Mouse (Mus musculus) liver, postnatal 0 days (tissue): ENCODE data around the gene Arl5c. TPM values are rescaled to one million over a fixed set of nuclear protein-coding genes. Genes with fewer than 3 reads are reported as not detected.

Experiments used
- ATAC-seq: fragments of 200-750 bp; cut with Nextera tagmentation; 2 replicates; pipeline ENCODE4 v1.8.0; 2017; ENCODE audit warnings: mild to moderate bottlenecking, moderate library complexity
- DNase-seq: peaks from one replicate; pipeline ENCODE4 v3.0.0-alpha.2; 2016
- H3K27ac ChIP-seq: fragments of 300-500 bp; sonication (generic); 2 replicates; pipeline ENCODE4 v1.5.1; 2014; ENCODE audit warnings: antibody characterized with exemption, moderate library complexity, mild to moderate bottlenecking, low read depth
- H3K27me3 ChIP-seq: fragments of 300-500 bp; sonication (generic); 2 replicates; pipeline ENCODE4 v1.6.1; 2014; ENCODE audit warnings: low read length, control low read depth, mixed read lengths; ENCODE audit not compliant: insufficient read depth
- H3K36me3 ChIP-seq: fragments of 300-500 bp; sonication (generic); replicated peaks from 2 replicates; pipeline ENCODE4 v1.6.1; 2014; ENCODE audit warnings: mild to moderate bottlenecking, control low read depth, low read length, moderate library complexity, mixed read lengths; ENCODE audit not compliant: insufficient read depth
- H3K4me1 ChIP-seq: fragments of 300-500 bp; sonication (generic); 2 replicates; pipeline ENCODE4 v1.6.1; 2014; ENCODE audit warnings: antibody characterized with exemption, mild to moderate bottlenecking, control low read depth; ENCODE audit not compliant: insufficient read depth
- H3K4me2 ChIP-seq: fragments of 300-500 bp; sonication (generic); 2 replicates; pipeline ENCODE4 v1.6.1; 2014; ENCODE audit warnings: low read depth, mild to moderate bottlenecking, low read length, moderate library complexity, mixed read lengths
- H3K4me3 ChIP-seq: fragments of 300-500 bp; sonication (generic); 2 replicates; pipeline ENCODE4 v1.5.1; 2014; ENCODE audit warnings: low read depth, low read length
- H3K9ac ChIP-seq: fragments of 300-500 bp; sonication (generic); replicated peaks from 2 replicates; pipeline ENCODE4 v1.6.1; 2014; ENCODE audit warnings: mild to moderate bottlenecking, moderate library complexity
- H3K9me3 ChIP-seq: fragments of 300-500 bp; sonication (generic); 2 replicates; pipeline ENCODE4 v1.6.1; 2016; ENCODE audit warnings: mild to moderate bottlenecking, control low read depth, low read length, mixed read lengths
- CTCF ChIP-seq: sonication (generic); IDR thresholded peaks from 2 replicates; pipeline ENCODE4 v1.5.1; 2016; ENCODE audit warnings: antibody characterized with exemption, low read depth
- EP300 ChIP-seq: IDR thresholded peaks from 2 replicates; pipeline ENCODE4 v1.6.1; 2016; ENCODE audit warnings: antibody characterized with exemption, low read depth, mild to moderate bottlenecking
- WGBS: fragments of 180-500 bp; shearing (Covaris S2); extraction: QIAGEN DNeasy Blood & Tissue Kit; methylation state at CpG from one replicate; pipeline ENCODE4 v1.1.7; 2014; ENCODE audit not compliant: insufficient replicate concordance; 5-methylcytosine and 5-hydroxymethylcytosine counted together
- polyA plus RNA-seq: library from polyadenylated mRNA; unstranded; fragments of >200 nt; fragmentation: Nextera tagmentation; extraction: Ambion mirVana; gene quantifications from 2 replicates; pipeline ENCODE4 v1.2.1, GENCODE M21; 2015

Arl5c gene
- polyA plus RNA-seq, 1 experiment from 2014 or later, result 10.0 TPM

DNA sequence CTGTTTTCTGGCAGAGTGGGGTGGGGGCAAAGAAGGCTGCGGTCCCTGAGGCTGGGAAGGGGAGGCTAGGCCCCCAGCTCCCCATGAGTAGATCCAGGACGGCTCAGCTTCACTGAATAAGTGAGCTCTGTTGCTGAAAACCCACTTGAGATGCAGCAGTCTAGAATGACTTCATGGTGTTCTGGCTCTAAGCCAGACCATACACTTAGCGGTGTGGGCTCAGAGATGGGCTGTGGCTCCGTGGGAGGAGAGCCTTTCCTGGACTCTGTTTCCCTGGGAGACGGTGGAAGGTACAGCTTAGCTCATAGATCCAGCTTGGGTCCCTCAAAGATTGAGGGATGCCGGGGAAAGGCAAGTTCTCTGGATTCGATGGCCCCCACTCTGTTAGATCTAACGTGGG is 8.2 kb upstream of the Arl5c start:
- H3K4me3 ChIP-seq, result no peak overlapping the region
- H3K4me2 ChIP-seq, result no peak overlapping the region
- no peak overlapping the region for H3K27ac ChIP-seq
- 0 out of 2 replicates have a peak, but pooled peaks cover 8% of the 10 kb centered on the region for H3K27me3 ChIP-seq
- no peaks in the 10 kb centered on the region for H3K9me3 ChIP-seq
- ATAC-seq, result no peak
- no peak overlapping the region for H3K9ac ChIP-seq
- H3K36me3 ChIP-seq, result no peaks in the 10 kb centered on the region
- H3K4me1 ChIP-seq, result peaks cover 14% of the 10 kb centered on the region
- TF ChIP-seq EP300 (no peak), CTCF (no peak)
- no peak for DNase-seq
- 72% methylated on average over 8 of the region's 8 CpGs for WGBS

DNA sequence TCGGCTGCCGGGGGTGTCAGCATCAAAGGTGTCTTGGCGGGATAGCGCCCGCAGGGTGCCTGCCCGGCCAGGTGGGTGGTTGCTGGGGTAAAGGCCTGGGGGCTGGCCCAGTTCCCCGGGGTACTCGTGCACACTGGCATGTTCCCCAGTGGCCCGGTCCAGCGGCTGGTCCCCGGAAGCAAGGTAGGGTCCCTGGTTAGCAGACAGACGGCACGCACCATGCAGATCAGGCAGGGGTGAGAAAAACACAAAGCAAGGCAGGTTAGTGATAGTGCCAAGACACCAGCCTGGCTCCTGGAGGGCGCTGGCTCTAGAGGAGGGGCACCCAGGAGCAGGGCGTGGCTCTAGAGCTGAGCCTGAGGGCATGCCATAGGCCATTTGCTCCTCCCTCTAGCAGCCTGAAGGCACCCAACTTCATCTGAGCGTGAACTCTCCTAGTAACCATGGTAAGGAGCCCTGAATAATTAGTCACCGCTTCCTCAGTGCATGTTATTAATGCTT is 7.2 kb upstream of the Arl5c start:
- 0 out of 2 replicates have a peak overlapping the region, but pooled peaks have one; percentile 46 for H3K9ac ChIP-seq
- peaks cover 15% of the 10 kb centered on the region for H3K4me1 ChIP-seq
- H3K4me2 ChIP-seq, result peak overlapping the region; percentile 64
- no peak for TF ChIP-seq EP300
- ATAC-seq, result peak; percentile 30
- H3K9me3 ChIP-seq, result no peaks in the 10 kb centered on the region
- peak overlapping the region; percentile 0; the same call in 1 of the 2 replicates for H3K27ac ChIP-seq
- H3K27me3 ChIP-seq, result 0 out of 2 replicates have a peak, but pooled peaks cover 8% of the 10 kb centered on the region
- no peaks in the 10 kb centered on the region for H3K36me3 ChIP-seq
- DNase-seq, result no peak
- 36% methylated on average over 17 of the region's 17 CpGs for WGBS
- H3K4me3 ChIP-seq, result peak overlapping the region; percentile 37

DNA sequence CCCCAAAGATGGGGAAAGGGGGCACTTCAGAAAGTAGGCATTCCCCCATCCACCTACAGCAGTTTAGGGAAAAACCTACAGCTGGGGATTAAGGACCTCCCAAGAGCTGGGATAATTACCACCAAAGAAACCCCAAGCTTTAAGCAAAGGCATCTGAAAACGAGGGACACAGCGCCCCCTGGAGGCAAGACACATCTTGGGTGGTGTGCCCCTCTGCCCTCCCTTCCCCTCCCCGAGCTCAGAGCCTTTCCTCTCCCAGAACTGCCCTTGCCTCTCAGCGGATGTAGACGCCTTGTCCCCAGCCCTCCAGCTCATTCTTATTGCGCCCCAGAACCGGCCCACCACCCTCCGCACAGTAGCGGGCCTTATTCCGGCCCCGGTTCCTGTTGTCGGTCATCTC is 6.6 kb upstream of the Arl5c start:
- DNase-seq (peak; percentile 89), ATAC-seq (no peak)
- TF ChIP-seq CTCF (peak; percentile 89), EP300 (no peak)
- Histone ChIP-seq H3K27me3 (0 out of 2 replicates have a peak, but pooled peaks cover 8% of the 10 kb centered on the region), H3K4me1 (peaks cover 21% of the 10 kb centered on the region), H3K36me3 (no peaks in the 10 kb centered on the region), H3K9ac (0 out of 2 replicates have a peak overlapping the region, but pooled peaks have one; percentile 46), H3K9me3 (no peaks in the 10 kb centered on the region), H3K4me3 (peak overlapping the region; percentile 37), H3K27ac (peak overlapping the region; percentile 71; the same call in 1 of the 2 replicates), H3K4me2 (peak overlapping the region; percentile 64)
- WGBS, result 11% methylated on average over 12 of the region's 12 CpGs

DNA sequence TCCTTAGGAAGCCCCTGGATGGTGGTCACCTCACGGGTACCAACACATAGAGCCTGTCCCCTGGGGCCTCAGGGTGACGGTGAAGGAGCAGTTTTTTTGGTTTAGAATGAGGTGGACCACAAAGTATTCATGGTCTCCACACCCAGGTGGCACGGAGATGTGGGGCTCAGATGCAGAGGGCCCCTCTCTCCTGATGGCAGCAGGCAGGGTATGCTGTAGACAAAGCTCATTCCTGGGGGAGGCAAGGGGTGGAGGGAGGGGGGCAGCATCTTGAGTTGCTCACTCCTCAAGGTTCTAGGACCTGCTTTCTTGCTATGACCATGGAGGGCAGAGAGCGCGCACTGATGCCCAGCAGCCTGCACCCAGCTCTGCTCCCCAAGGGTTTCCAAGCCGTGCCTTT is 6.0 kb upstream of the Arl5c start:
- H3K27ac ChIP-seq, result peak overlapping the region; percentile 71
- peaks cover 21% of the 10 kb centered on the region for H3K4me1 ChIP-seq
- H3K27me3 ChIP-seq, result 0 out of 2 replicates have a peak, but pooled peaks cover 8% of the 10 kb centered on the region
- no peaks in the 10 kb centered on the region for H3K36me3 ChIP-seq
- peak overlapping the region; percentile 64 for H3K4me2 ChIP-seq
- no peaks in the 10 kb centered on the region for H3K9me3 ChIP-seq
- no peak for DNase-seq
- H3K4me3 ChIP-seq, result no peak overlapping the region
- WGBS, result 57% methylated on average over 6 of the region's 6 CpGs
- TF ChIP-seq EP300 (no peak), CTCF (no peak)
- no peak for ATAC-seq
- no peak overlapping the region for H3K9ac ChIP-seq

DNA sequence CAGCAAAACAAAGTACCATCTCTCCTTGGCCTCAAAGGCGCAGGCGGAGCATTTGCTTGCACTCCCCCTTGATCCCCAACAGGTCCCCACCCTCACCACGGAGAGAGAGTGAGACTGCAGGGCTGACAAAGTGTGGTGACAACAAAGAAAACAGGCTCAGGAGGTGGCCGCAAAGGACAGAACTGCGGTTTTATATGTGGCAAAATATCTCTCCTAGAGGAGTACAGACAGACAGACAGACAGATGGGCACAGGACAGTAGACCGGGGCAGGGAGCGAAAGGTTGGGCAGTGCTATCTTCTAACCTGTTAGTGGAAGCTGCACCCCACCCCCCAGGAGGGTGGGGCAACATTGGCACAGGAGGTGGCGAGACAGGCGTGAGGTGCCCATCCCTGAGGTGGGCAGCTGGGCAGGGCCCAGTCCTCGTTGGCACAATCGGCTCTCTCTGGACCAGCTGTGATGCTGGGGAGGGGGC is 5.4 kb upstream of the Arl5c start:
- Histone ChIP-seq H3K9ac (no peak overlapping the region), H3K4me2 (0 out of 2 replicates have a peak overlapping the region, but pooled peaks have one; percentile 64), H3K4me3 (no peak overlapping the region), H3K4me1 (peaks cover 25% of the 10 kb centered on the region), H3K9me3 (no peaks in the 10 kb centered on the region), H3K36me3 (no peaks in the 10 kb centered on the region), H3K27me3 (0 out of 2 replicates have a peak, but pooled peaks cover 8% of the 10 kb centered on the region), H3K27ac (peak overlapping the region; percentile 71)
- DNase-seq, result no peak
- ATAC-seq, result no peak
- TF ChIP-seq CTCF (no peak), EP300 (no peak)
- 37% methylated on average over 11 of the region's 11 CpGs for WGBS

DNA sequence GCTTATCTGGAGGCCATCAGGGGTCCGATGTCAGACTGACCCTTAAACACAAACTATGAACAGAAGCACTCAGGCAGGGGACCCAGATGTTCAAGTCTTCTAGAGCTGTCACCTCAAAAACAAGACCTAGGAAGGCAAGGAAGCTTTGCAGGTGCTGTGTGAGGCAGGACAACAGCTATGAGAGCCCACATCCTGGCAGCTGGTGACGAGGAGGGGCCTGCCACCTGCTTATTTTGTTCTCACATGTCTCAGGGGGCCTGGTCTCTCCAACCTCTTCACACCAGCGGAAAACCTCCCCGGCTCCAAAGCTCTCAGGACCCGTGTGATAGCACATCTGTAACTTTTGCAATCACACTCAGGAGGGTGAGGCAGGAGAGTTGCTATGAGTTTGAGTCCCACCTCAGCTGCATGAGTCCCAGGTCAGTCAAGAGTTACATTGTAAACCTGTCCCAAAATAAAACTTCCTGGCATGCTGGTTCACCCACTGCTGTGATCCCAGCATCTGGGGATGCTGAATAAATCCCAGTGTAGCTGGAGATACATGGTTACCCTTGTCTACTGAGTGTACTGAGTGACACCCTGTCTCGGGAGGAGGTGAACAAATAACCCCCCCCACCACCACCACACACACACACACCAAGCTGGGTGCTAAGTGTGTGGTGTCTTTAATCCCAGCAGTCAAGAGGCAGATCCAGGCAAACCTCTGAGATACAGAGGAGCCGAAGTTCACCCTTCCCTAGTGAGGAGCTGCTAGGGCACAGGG is 4.6 kb upstream of the Arl5c start:
- 0 out of 2 replicates have a peak, but pooled peaks have one; percentile 8 for ATAC-seq
- TF ChIP-seq EP300 (0 out of 2 replicates have a peak, but pooled peaks have one; percentile 14), CTCF (no peak)
- Histone ChIP-seq H3K4me1 (peaks cover 29% of the 10 kb centered on the region), H3K27ac (peak overlapping the region; percentile 87), H3K36me3 (no peaks in the 10 kb centered on the region), H3K4me3 (no peak overlapping the region), H3K9me3 (no peaks in the 10 kb centered on the region), H3K27me3 (peaks cover 10% of the 10 kb centered on the region; the same call in 1 of the 2 replicates), H3K4me2 (no peak overlapping the region), H3K9ac (peak overlapping the region; percentile 9; the same call in 1 of the 2 replicates)
- WGBS, result 30% methylated on average over 7 of the region's 7 CpGs
- DNase-seq, result peak; percentile 59
